Mouse (Mus musculus) midbrain, postnatal 0 days (tissue): ENCODE measurements at regions not wholly inside any gene's neighbourhood (a gene's known extent, or its start where the extent isn't known, plus 50 kb on each side); places are given as distances from the start of the nearest gene placed in this dataset.

Experiments
- ATAC-seq: fragments of 200-750 bp; cut with Nextera tagmentation; 2 replicates; pipeline ENCODE4 v1.8.0; 2017; ENCODE audit warnings: moderate number of reproducible peaks, mild to moderate bottlenecking, moderate TSS enrichment, moderate library complexity; ENCODE audit not compliant: low FRiP score
- DNase-seq: peaks from one replicate; pipeline ENCODE4 v3.0.0-alpha.2; 2015; ENCODE audit warnings: low spot score
- H3K27ac ChIP-seq: fragments of 300-500 bp; sonication (generic); 2 replicates; pipeline ENCODE4 v1.5.1; 2014; ENCODE audit warnings: low read depth, mild to moderate bottlenecking, low read length, mixed read lengths
- H3K27me3 ChIP-seq: fragments of 300-500 bp; sonication (generic); 2 replicates; pipeline ENCODE4 v1.6.1; 2014; ENCODE audit warnings: low read length, control low read depth, mixed read lengths; ENCODE audit not compliant: insufficient read depth
- H3K36me3 ChIP-seq: fragments of 300-500 bp; sonication (generic); 2 replicates; pipeline ENCODE4 v1.6.1; 2014; ENCODE audit warnings: low read length, control low read depth, mixed read lengths; ENCODE audit not compliant: insufficient read depth
- H3K4me1 ChIP-seq: fragments of 300-500 bp; sonication (generic); 2 replicates; pipeline ENCODE4 v1.6.1; 2014; ENCODE audit warnings: mild to moderate bottlenecking, control low read depth, antibody characterized with exemption, low read length, mixed read lengths; ENCODE audit not compliant: insufficient read depth
- H3K4me2 ChIP-seq: fragments of 300-500 bp; sonication (generic); 2 replicates; pipeline ENCODE4 v1.6.1; 2014; ENCODE audit warnings: low read depth, mild to moderate bottlenecking, low read length, mixed read lengths; ENCODE audit not compliant: poor library complexity, severe bottlenecking
- H3K4me3 ChIP-seq: fragments of 300-500 bp; sonication (generic); 2 replicates; pipeline ENCODE4 v1.5.1; 2014; ENCODE audit warnings: low read depth, mild to moderate bottlenecking, low read length, moderate library complexity
- H3K9ac ChIP-seq: fragments of 300-500 bp; sonication (generic); replicated peaks from 2 replicates; pipeline ENCODE4 v1.6.1; 2014; ENCODE audit warnings: mild to moderate bottlenecking, low read length, moderate library complexity, mixed read lengths; ENCODE audit not compliant: poor library complexity, severe bottlenecking
- H3K9me3 ChIP-seq: fragments of 300-500 bp; sonication (generic); 2 replicates; pipeline ENCODE4 v1.6.1; 2016; ENCODE audit warnings: low read length, control low read depth
- CTCF ChIP-seq: IDR thresholded peaks from 2 replicates; pipeline ENCODE4 v1.5.1; 2016; ENCODE audit warnings: antibody characterized with exemption, mild to moderate bottlenecking
- WGBS: fragments of 180-500 bp; shearing (Covaris S2); extraction: QIAGEN DNeasy Blood & Tissue Kit; methylation state at CpG from one replicate; pipeline ENCODE4 v1.1.7; 2014; 5-methylcytosine and 5-hydroxymethylcytosine counted together

DNA sequence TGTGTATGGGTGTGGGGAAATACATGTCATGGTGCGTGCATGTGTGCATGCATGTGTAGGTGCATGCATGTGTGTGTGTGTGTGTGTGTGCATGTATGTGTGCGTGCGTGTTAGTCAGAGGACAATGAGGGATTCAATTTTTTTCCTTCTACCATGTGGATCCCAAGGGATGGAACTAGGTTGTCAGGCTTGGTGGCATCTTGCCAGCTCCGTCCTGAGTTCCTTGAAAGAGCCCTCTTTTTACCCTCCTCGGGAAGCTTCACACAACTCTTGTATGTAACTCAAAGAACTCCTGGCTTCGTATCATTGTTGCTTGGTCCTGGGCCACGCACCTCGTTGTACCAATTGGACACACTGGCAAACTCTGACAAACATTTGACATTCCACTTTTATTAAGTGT is 183.0 kb downstream of the Tle3 start:
- ATAC-seq (no peak), DNase-seq (peak; percentile 27)
- no peak for TF ChIP-seq CTCF
- no peak overlapping the region for H3K4me3 ChIP-seq
- H3K4me2 ChIP-seq: no peak overlapping the region
- no peaks in the 10 kb centered on the region for H3K27me3 ChIP-seq
- no peaks in the 10 kb centered on the region; the same call in 1 of the 2 replicates for H3K4me1 ChIP-seq
- H3K9me3 ChIP-seq: no peaks in the 10 kb centered on the region
- H3K36me3 ChIP-seq: no peaks in the 10 kb centered on the region
- H3K9ac ChIP-seq: no peak overlapping the region
- H3K27ac ChIP-seq: no peak overlapping the region
- WGBS: 76% methylated on average over 8 of the region's 8 CpGs

DNA sequence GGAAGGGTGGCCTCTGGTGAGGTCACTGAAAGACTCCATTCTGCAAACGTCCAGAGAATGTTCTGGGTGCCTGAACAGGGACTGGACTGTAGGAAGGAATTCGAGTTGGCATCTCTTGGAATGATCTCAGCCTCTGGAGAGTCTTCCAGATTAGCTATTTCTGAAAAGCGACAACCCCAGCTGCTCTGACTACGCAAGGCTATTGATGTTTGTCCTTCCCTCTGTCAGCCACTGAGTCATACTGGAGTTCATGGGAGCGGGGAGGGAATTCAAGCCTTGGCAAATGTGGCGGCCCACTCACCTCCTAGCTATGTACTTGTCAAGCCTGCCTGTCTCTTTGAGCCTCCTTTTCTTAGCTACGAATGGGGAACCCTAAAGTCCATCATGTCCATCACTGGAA is 182.4 kb downstream of the Tle3 start:
- DNase-seq (no peak), ATAC-seq (no peak)
- Histone ChIP-seq H3K9me3 (no peaks in the 10 kb centered on the region), H3K36me3 (no peaks in the 10 kb centered on the region), H3K4me3 (no peak overlapping the region), H3K9ac (no peak overlapping the region), H3K27ac (no peak overlapping the region), H3K4me2 (no peak overlapping the region), H3K4me1 (no peaks in the 10 kb centered on the region; the same call in 1 of the 2 replicates), H3K27me3 (no peaks in the 10 kb centered on the region)
- no peak for TF ChIP-seq CTCF
- WGBS: 80% methylated on average over 7 of the region's 7 CpGs

DNA sequence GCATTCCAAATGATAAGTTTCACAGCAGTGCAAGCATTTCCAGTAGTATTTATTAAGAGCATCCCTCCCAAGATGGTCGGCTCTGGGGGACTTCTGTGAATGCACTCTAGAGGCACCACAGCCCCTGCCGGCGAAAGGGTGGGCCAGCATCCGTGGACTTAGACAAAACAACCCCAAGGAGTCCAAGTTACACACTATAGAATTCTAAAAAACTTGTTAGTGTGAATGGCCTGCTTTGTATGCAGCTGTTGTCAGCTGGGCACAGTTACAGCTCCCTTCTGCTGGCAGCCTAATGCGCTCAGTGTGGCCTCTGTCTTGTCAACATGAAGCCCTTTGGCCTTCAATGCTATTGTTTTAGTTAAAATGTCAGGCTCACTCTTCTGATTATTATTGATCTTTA is 181.5 kb downstream of the Tle3 start:
- H3K9me3 ChIP-seq: no peaks in the 10 kb centered on the region
- no peaks in the 10 kb centered on the region; the same call in 1 of the 2 replicates for H3K4me1 ChIP-seq
- no peak overlapping the region for H3K4me2 ChIP-seq
- no peaks in the 10 kb centered on the region for H3K27me3 ChIP-seq
- H3K4me3 ChIP-seq: no peak overlapping the region
- no peaks in the 10 kb centered on the region for H3K36me3 ChIP-seq
- 51% methylated on average over 5 of the region's 5 CpGs for WGBS
- no peak for ATAC-seq
- DNase-seq: peak; percentile 59
- H3K9ac ChIP-seq: no peak overlapping the region
- TF ChIP-seq CTCF: peak; percentile 46
- no peak overlapping the region for H3K27ac ChIP-seq

DNA sequence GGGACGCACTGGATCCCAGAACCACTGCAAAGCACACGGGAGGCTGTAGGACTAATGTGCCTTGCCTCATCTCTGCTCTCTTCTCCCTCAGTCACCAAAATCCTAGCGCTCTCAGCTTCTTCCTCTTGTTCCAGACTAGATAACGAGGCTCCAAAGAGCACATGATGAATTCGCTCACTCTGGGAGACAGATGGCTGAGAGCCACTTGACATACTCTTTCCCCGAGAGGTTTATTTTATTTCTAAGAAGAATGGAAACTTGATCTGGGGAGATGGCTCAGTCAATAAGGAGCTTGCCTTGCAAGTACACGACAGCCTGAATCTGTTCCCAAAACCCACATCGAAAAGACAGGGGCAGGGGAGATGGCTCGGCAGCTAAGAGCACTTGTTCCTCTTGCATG is 179.2 kb downstream of the Tle3 start:
- WGBS: 49% methylated on average over 9 of the region's 9 CpGs

DNA sequence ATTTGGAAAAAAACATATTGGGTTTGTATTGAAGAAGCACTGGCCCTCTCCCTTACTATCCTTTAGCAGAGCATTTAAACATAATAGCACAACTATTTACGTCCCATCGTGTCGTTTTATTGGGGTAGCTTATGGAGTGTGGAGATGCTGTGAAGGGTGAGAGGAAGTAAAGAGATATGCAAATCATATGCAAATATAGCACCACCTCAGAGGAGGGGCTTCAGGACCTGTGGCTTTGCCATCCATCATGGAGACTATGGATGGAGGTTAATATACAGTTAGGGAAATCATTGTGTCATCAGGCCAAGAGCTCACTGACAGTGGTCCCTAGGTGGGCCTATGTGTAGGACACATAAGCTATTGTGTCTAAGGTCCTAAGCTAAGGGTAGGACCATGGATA is 178.2 kb downstream of the Tle3 start:
- WGBS: 71% methylated on average over 3 of the region's 3 CpGs
- no peaks in the 10 kb centered on the region for H3K36me3 ChIP-seq
- TF ChIP-seq CTCF: no peak
- no peak overlapping the region for H3K4me2 ChIP-seq
- no peak for DNase-seq
- no peaks in the 10 kb centered on the region for H3K9me3 ChIP-seq
- H3K27me3 ChIP-seq: no peaks in the 10 kb centered on the region
- no peak overlapping the region for H3K4me3 ChIP-seq
- H3K27ac ChIP-seq: no peak overlapping the region
- ATAC-seq: no peak
- no peak overlapping the region for H3K9ac ChIP-seq
- no peaks in the 10 kb centered on the region for H3K4me1 ChIP-seq

More for the DNA sequence above, 179.2 kb downstream of the Tle3 start:
- no peak overlapping the region for H3K4me3 ChIP-seq
- H3K27me3 ChIP-seq: no peaks in the 10 kb centered on the region
- H3K27ac ChIP-seq: no peak overlapping the region
- no peak for ATAC-seq
- H3K9me3 ChIP-seq: no peaks in the 10 kb centered on the region
- H3K36me3 ChIP-seq: no peaks in the 10 kb centered on the region
- no peak overlapping the region for H3K4me2 ChIP-seq
- H3K9ac ChIP-seq: no peak overlapping the region
- TF ChIP-seq CTCF: no peak
- H3K4me1 ChIP-seq: no peaks in the 10 kb centered on the region
- DNase-seq: no peak

DNA sequence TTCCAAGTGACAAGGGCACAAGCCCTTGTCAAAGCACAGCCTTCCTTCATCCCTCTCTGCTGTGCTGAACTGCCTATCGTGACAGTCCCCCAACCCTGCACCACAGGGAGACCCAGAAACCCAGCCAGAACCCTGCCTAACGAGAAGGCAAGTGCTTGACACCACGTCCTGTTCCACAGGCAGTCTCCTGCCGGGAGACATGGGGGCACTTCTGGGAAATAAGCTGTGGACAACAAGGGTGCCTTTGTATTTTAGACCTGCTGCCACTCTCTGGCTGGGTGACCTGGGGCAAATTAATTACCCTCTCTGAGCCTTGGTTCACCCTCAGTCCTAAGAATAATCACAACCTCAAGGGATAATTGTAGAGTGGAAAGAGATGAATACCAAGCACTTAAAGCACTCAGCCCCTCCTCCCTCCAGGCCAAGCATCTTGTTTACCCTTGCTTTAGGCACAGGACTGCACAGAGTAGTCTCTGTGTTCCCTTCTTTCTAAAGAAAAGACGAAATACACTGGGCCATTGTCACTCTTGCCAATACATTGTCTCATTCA is 177.6 kb downstream of the Tle3 start:
- no peak overlapping the region for H3K4me3 ChIP-seq
- no peak overlapping the region for H3K4me2 ChIP-seq
- no peaks in the 10 kb centered on the region for H3K27me3 ChIP-seq
- no peak overlapping the region for H3K27ac ChIP-seq
- no peaks in the 10 kb centered on the region for H3K4me1 ChIP-seq
- DNase-seq: peak; percentile 69
- no peaks in the 10 kb centered on the region for H3K9me3 ChIP-seq
- TF ChIP-seq CTCF: no peak
- no peak overlapping the region for H3K9ac ChIP-seq
- no peaks in the 10 kb centered on the region for H3K36me3 ChIP-seq
- WGBS: 32% methylated on average over 5 of the region's 5 CpGs
- peak; percentile 73 for ATAC-seq
